Mouse (Mus musculus) limb, embryonic 14.5 days (tissue): ENCODE results near the gene Slc2a6. TPM values are rescaled to one million over a fixed set of nuclear protein-coding genes. Genes with fewer than 3 reads are reported as not detected.

Experiments
- ATAC-seq: fragments of 200-750 bp; cut with Nextera tagmentation; 2 replicates; pipeline ENCODE4 v1.8.0; 2017; ENCODE audit warnings: low read depth, moderate number of reproducible peaks, moderate TSS enrichment; ENCODE audit not compliant: low FRiP score
- DNase-seq: peaks from one replicate; pipeline ENCODE4 v3.0.0-alpha.2; 2015; ENCODE audit warnings: low spot score
- H3K27ac ChIP-seq: fragments of 300-500 bp; sonication (generic); replicated peaks from 2 replicates; pipeline ENCODE4 v1.5.1; 2014; ENCODE audit warnings: low read depth, mild to moderate bottlenecking, low read length, moderate library complexity, mixed read lengths
- H3K27me3 ChIP-seq: fragments of 300-500 bp; sonication (generic); 2 replicates; pipeline ENCODE4 v1.6.1; 2014; ENCODE audit warnings: low read length, mixed read lengths; ENCODE audit not compliant: control insufficient read depth, insufficient read depth
- H3K36me3 ChIP-seq: fragments of 300-500 bp; sonication (generic); 2 replicates; pipeline ENCODE4 v1.6.1; 2014; ENCODE audit warnings: mild to moderate bottlenecking, low read length, moderate library complexity, mixed read lengths; ENCODE audit not compliant: control insufficient read depth, insufficient read depth
- H3K4me1 ChIP-seq: fragments of 300-500 bp; sonication (generic); 2 replicates; pipeline ENCODE4 v1.6.1; 2014; ENCODE audit warnings: antibody characterized with exemption, low read length, mixed read lengths; ENCODE audit not compliant: control insufficient read depth, insufficient read depth
- H3K4me2 ChIP-seq: fragments of 300-500 bp; sonication (generic); replicated peaks from 2 replicates; pipeline ENCODE4 v1.6.1; 2014; ENCODE audit warnings: low read depth, mild to moderate bottlenecking, low read length, moderate library complexity; ENCODE audit not compliant: severe bottlenecking
- H3K4me3 ChIP-seq: fragments of 300-500 bp; sonication (generic); replicated peaks from 2 replicates; pipeline ENCODE4 v1.5.1; 2014; ENCODE audit warnings: low read length
- H3K9ac ChIP-seq: fragments of 300-500 bp; sonication (generic); 2 replicates; pipeline ENCODE4 v1.6.1; 2014; ENCODE audit warnings: mild to moderate bottlenecking, low read depth, low read length, moderate library complexity; ENCODE audit not compliant: severe bottlenecking
- H3K9me3 ChIP-seq: fragments of 300-500 bp; sonication (generic); 2 replicates; pipeline ENCODE4 v1.6.1; 2016; ENCODE audit warnings: low read length; ENCODE audit not compliant: control insufficient read depth
- POLR2A ChIP-seq: fragments of 200-500 bp; IDR thresholded peaks from 2 replicates; pipeline ENCODE4 v1.8.0; 2012; ENCODE audit warnings: inconsistent platforms, mild to moderate bottlenecking, moderate library complexity, borderline replicate concordance; ENCODE audit not compliant: insufficient read depth, insufficient read length; ENCODE audit errors: extremely low read depth
- WGBS: fragments of 180-500 bp; shearing (Covaris S2); extraction: QIAGEN DNeasy Blood & Tissue Kit; methylation state at CpG from one replicate; pipeline ENCODE4 v1.1.7; 2014; 5-methylcytosine and 5-hydroxymethylcytosine counted together
- polyA plus RNA-seq, 2 experiments: library from polyadenylated mRNA; depleted of rRNA in 1 of 2; stranded (reverse) in 1 of 2; unstranded in 1 of 2; fragments of >200 nt; fragmentation: Nextera tagmentation in 1 of 2; extraction: Ambion mirVana in 1 of 2; gene quantifications; 2 replicates each; pipeline versions ENCODE4 v1.2.1 to v1.2.3; 2012 to 2014

Slc2a6 gene
- polyA plus RNA-seq, 2 experiments, result 0.73 to 0.88 TPM

GRCm38 (mm10) chr2:27006255-27006654 is 21.5 kb downstream of the Slc2a6 start:
- ATAC-seq (no peak), DNase-seq (no peak)
- 46% methylated on average over 4 of the region's 4 CpGs for WGBS

GRCm38 (mm10) chr2:26997993-26998392 is 29.8 kb downstream of the Slc2a6 start:
- no peak for TF ChIP-seq POLR2A
- no peaks in the 10 kb centered on the region for H3K4me1 ChIP-seq
- no peak for ATAC-seq

More at GRCm38 (mm10) chr2:27006255-27006654, 21.5 kb downstream of the Slc2a6 start:
- Histone ChIP-seq H3K27me3 (no peaks in the 10 kb centered on the region), H3K4me2 (no peak overlapping the region), H3K4me3 (no peak overlapping the region), H3K4me1 (peaks cover 10% of the 10 kb centered on the region; the same call in 1 of the 2 replicates), H3K36me3 (no peaks in the 10 kb centered on the region), H3K9me3 (no peaks in the 10 kb centered on the region), H3K9ac (no peak overlapping the region), H3K27ac (no peak overlapping the region)
- no peak for TF ChIP-seq POLR2A

GRCm38 (mm10) chr2:26997498-26997897 is 30.3 kb downstream of the Slc2a6 start:
- no peaks in the 10 kb centered on the region for H3K4me1 ChIP-seq
- H3K4me3 ChIP-seq, result no peak overlapping the region
- TF ChIP-seq POLR2A, result no peak
- no peaks in the 10 kb centered on the region for H3K27me3 ChIP-seq
- H3K27ac ChIP-seq, result no peak overlapping the region
- H3K9me3 ChIP-seq, result no peaks in the 10 kb centered on the region
- H3K9ac ChIP-seq, result no peak overlapping the region
- H3K4me2 ChIP-seq, result no peak overlapping the region
- WGBS, result 71% methylated on average over 1 of the region's 1 CpGs
- ATAC-seq, result no peak
- no peak for DNase-seq
- no peaks in the 10 kb centered on the region for H3K36me3 ChIP-seq

More at GRCm38 (mm10) chr2:26997993-26998392, 29.8 kb downstream of the Slc2a6 start:
- Histone ChIP-seq H3K9ac (no peak overlapping the region), H3K36me3 (no peaks in the 10 kb centered on the region), H3K4me3 (no peak overlapping the region), H3K4me2 (no peak overlapping the region), H3K9me3 (no peaks in the 10 kb centered on the region), H3K27me3 (no peaks in the 10 kb centered on the region), H3K27ac (no peak overlapping the region)
- DNase-seq, result no peak
- WGBS, result 95% methylated on average over 6 of the region's 7 CpGs

GRCm38 (mm10) chr2:26993936-26994335 is 33.9 kb downstream of the Slc2a6 start:
- ATAC-seq, result no peak
- 72% methylated on average over 3 of the region's 3 CpGs for WGBS

GRCm38 (mm10) chr2:26984640-26985039 is 43.2 kb downstream of the Slc2a6 start:
- WGBS, result 84% methylated on average over 5 of the region's 5 CpGs
- no peak overlapping the region for H3K27ac ChIP-seq
- H3K4me1 ChIP-seq, result no peaks in the 10 kb centered on the region
- H3K27me3 ChIP-seq, result no peaks in the 10 kb centered on the region
- no peak overlapping the region for H3K4me2 ChIP-seq
- no peak for TF ChIP-seq POLR2A
- no peak for ATAC-seq
- H3K9me3 ChIP-seq, result no peaks in the 10 kb centered on the region
- H3K9ac ChIP-seq, result no peak overlapping the region
- DNase-seq, result no peak
- no peaks in the 10 kb centered on the region for H3K36me3 ChIP-seq
- no peak overlapping the region for H3K4me3 ChIP-seq

More at GRCm38 (mm10) chr2:26993936-26994335, 33.9 kb downstream of the Slc2a6 start:
- Histone ChIP-seq H3K9me3 (no peaks in the 10 kb centered on the region), H3K4me3 (no peak overlapping the region), H3K4me2 (no peak overlapping the region), H3K36me3 (no peaks in the 10 kb centered on the region), H3K27me3 (no peaks in the 10 kb centered on the region), H3K9ac (no peak overlapping the region), H3K4me1 (no peaks in the 10 kb centered on the region), H3K27ac (no peak overlapping the region)
- TF ChIP-seq POLR2A, result no peak
- no peak for DNase-seq

GRCm38 (mm10) chr2:26984179-26984578 is 43.6 kb downstream of the Slc2a6 start:
- Histone ChIP-seq H3K4me3 (no peak overlapping the region), H3K9ac (no peak overlapping the region), H3K9me3 (no peaks in the 10 kb centered on the region), H3K4me2 (no peak overlapping the region), H3K36me3 (no peaks in the 10 kb centered on the region), H3K4me1 (no peaks in the 10 kb centered on the region), H3K27me3 (no peaks in the 10 kb centered on the region), H3K27ac (no peak overlapping the region)
- no peak for TF ChIP-seq POLR2A
- no peak for ATAC-seq
- DNase-seq, result no peak
- 76% methylated on average over 2 of the region's 2 CpGs for WGBS
